Mouse (Mus musculus): ENCODE results near the gene Fdps. TPM values are rescaled to one million over a fixed set of nuclear protein-coding genes. Genes with fewer than 3 reads are reported as not detected.
A peak's percentile ranks its signal among the peaks of the same experiment; 100 is the strongest.
"Not testable (repeated sequence)": the region's sequence is repeated elsewhere in the genome, so short reads cannot be mapped to it uniquely, and the experiment has no call there.

The Fdps gene
- polyA plus RNA-seq, 1 experiment = 37.5 TPM

- TF ChIP-seq CTCF (IDR thresholded peaks at IDR 0.05; ENCODE audit: low read depth, low read length) = peak; percentile 49
- TF ChIP-seq POLR2A (IDR thresholded peaks at IDR 0.05; ENCODE audit: borderline replicate concordance, low read depth, low read length) = no peak
- Histone ChIP-seq H3K4me1 (ENCODE audit: control insufficient read depth, insufficient read depth, low read length) (peaks cover 14% of the 10 kb centered on the region), H3K27ac (ENCODE audit: insufficient read depth, low read depth, low read length) (no peak overlapping the region), H3K4me3 (ENCODE audit: insufficient read depth, low read length) (peak overlapping the region; percentile 74)
Observed at GRCm38 (mm10) chr3:89090694-89091655, 10.8 kb downstream of the Fdps start.

- peaks cover 14% of the 10 kb centered on the region for H3K4me1 ChIP-seq (ENCODE audit: control insufficient read depth, insufficient read depth, low read length)
- TF ChIP-seq POLR2A (IDR thresholded peaks at IDR 0.05; ENCODE audit: borderline replicate concordance, low read depth, low read length) (no peak), CTCF (IDR thresholded peaks at IDR 0.05; ENCODE audit: low read depth, low read length) (no peak)
Observed at GRCm38 (mm10) chr3:89089882-89090591, 11.7 kb downstream of the Fdps start.

GRCm38 (mm10) chr3:89088974-89089373 is 12.8 kb downstream of the Fdps start:
- H3K4me3 ChIP-seq (ENCODE audit: insufficient read depth, low read length) = peak overlapping the region; percentile 74
- no peak overlapping the region for H3K27ac ChIP-seq (ENCODE audit: insufficient read depth, low read depth, low read length)
- TF ChIP-seq CTCF (IDR thresholded peaks at IDR 0.05; ENCODE audit: low read depth, low read length) (no peak), POLR2A (IDR thresholded peaks at IDR 0.05; ENCODE audit: borderline replicate concordance, low read depth, low read length) (no peak)
- H3K4me1 ChIP-seq (ENCODE audit: control insufficient read depth, insufficient read depth, low read length) = peaks cover 14% of the 10 kb centered on the region

More at GRCm38 (mm10) chr3:89089882-89090591, 11.7 kb downstream of the Fdps start:
- Histone ChIP-seq H3K4me3 (ENCODE audit: insufficient read depth, low read length) (peak overlapping the region; percentile 74), H3K27ac (ENCODE audit: insufficient read depth, low read depth, low read length) (no peak overlapping the region)

- no peak overlapping the region for H3K4me3 ChIP-seq (ENCODE audit: insufficient read depth, low read length)
- H3K4me1 ChIP-seq (ENCODE audit: control insufficient read depth, insufficient read depth, low read length) = peaks cover 14% of the 10 kb centered on the region
- TF ChIP-seq CTCF (IDR thresholded peaks at IDR 0.05; ENCODE audit: low read depth, low read length) (peak; percentile 67), POLR2A (IDR thresholded peaks at IDR 0.05; ENCODE audit: borderline replicate concordance, low read depth, low read length) (no peak)
- H3K27ac ChIP-seq (ENCODE audit: insufficient read depth, low read depth, low read length) = no peak overlapping the region
Observed at GRCm38 (mm10) chr3:89087338-89088110, 14.2 kb downstream of the Fdps start.

GRCm38 (mm10) chr3:89084654-89085190 is 17.0 kb downstream of the Fdps start:
- H3K4me3 ChIP-seq (ENCODE audit: insufficient read depth, low read length) = no peak overlapping the region
- no peak for TF ChIP-seq CTCF (IDR thresholded peaks at IDR 0.05; ENCODE audit: low read depth, low read length)
- TF ChIP-seq POLR2A (IDR thresholded peaks at IDR 0.05; ENCODE audit: borderline replicate concordance, low read depth, low read length) = no peak
- H3K4me1 ChIP-seq (ENCODE audit: control insufficient read depth, insufficient read depth, low read length) = peaks cover 14% of the 10 kb centered on the region
- no peak overlapping the region for H3K27ac ChIP-seq (ENCODE audit: insufficient read depth, low read depth, low read length)

- peaks cover 11% of the 10 kb centered on the region for H3K4me1 ChIP-seq (ENCODE audit: control insufficient read depth, insufficient read depth, low read length)
- no peak overlapping the region for H3K4me3 ChIP-seq (ENCODE audit: insufficient read depth, low read length)
- H3K27ac ChIP-seq (ENCODE audit: insufficient read depth, low read depth, low read length) = no peak overlapping the region
- TF ChIP-seq CTCF (IDR thresholded peaks at IDR 0.05; ENCODE audit: low read depth, low read length) = no peak
- TF ChIP-seq POLR2A (IDR thresholded peaks at IDR 0.05; ENCODE audit: borderline replicate concordance, low read depth, low read length) = no peak
Observed at GRCm38 (mm10) chr3:89084133-89084532, 17.6 kb downstream of the Fdps start.

GRCm38 (mm10) chr3:89082287-89082686 is 19.5 kb downstream of the Fdps start:
- not testable (repeated sequence) for H3K4me3 ChIP-seq (ENCODE audit: insufficient read depth, low read length); H3K4me1 ChIP-seq (ENCODE audit: control insufficient read depth, insufficient read depth, low read length); H3K27ac ChIP-seq (ENCODE audit: insufficient read depth, low read depth, low read length)

- H3K4me3 ChIP-seq (ENCODE audit: insufficient read depth, low read length) = no peak overlapping the region
- TF ChIP-seq POLR2A (IDR thresholded peaks at IDR 0.05; ENCODE audit: borderline replicate concordance, low read depth, low read length) (no peak), CTCF (IDR thresholded peaks at IDR 0.05; ENCODE audit: low read depth, low read length) (no peak)
- no peak overlapping the region for H3K27ac ChIP-seq (ENCODE audit: insufficient read depth, low read depth, low read length)
- no peaks in the 10 kb centered on the region for H3K4me1 ChIP-seq (ENCODE audit: control insufficient read depth, insufficient read depth, low read length)
Observed at GRCm38 (mm10) chr3:89077383-89077782, 24.4 kb downstream of the Fdps start.

- Histone ChIP-seq H3K4me1 (ENCODE audit: control insufficient read depth, insufficient read depth, low read length) (no peaks in the 10 kb centered on the region), H3K27ac (ENCODE audit: insufficient read depth, low read depth, low read length) (no peak overlapping the region), H3K4me3 (ENCODE audit: insufficient read depth, low read length) (no peak overlapping the region)
- no peak for TF ChIP-seq POLR2A (IDR thresholded peaks at IDR 0.05; ENCODE audit: borderline replicate concordance, low read depth, low read length)
- no peak for TF ChIP-seq CTCF (IDR thresholded peaks at IDR 0.05; ENCODE audit: low read depth, low read length)
Observed at GRCm38 (mm10) chr3:89067265-89067664, 34.5 kb downstream of the Fdps start.

All from bone marrow macrophage, adult 2 months (primary cell).